Mouse (Mus musculus) forebrain, embryonic 16.5 days (tissue): ENCODE results near the gene Adcy4. TPM values are rescaled to one million over a fixed set of nuclear protein-coding genes. Genes with fewer than 3 reads are reported as not detected.

ENCODE experiments used
- ATAC-seq: fragments of 200-750 bp; cut with Nextera tagmentation; 2 replicates; pipeline ENCODE4 v1.8.0; 2017; ENCODE audit warnings: mild to moderate bottlenecking, moderate library complexity
- H3K27ac ChIP-seq: fragments of 300-500 bp; sonication (generic); 2 replicates; pipeline ENCODE4 v1.5.1; 2014; ENCODE audit warnings: low read length, control low read depth
- H3K27me3 ChIP-seq: fragments of 300-500 bp; sonication (generic); replicated peaks from 2 replicates; pipeline ENCODE4 v1.6.1; 2014; ENCODE audit warnings: low read length; ENCODE audit not compliant: control insufficient read depth, insufficient read depth
- H3K36me3 ChIP-seq: fragments of 300-500 bp; sonication (generic); 2 replicates; pipeline ENCODE4 v1.6.1; 2014; ENCODE audit not compliant: control insufficient read depth, insufficient read depth
- H3K4me1 ChIP-seq: fragments of 300-500 bp; sonication (generic); replicated peaks from 2 replicates; pipeline ENCODE4 v1.6.1; 2014; ENCODE audit warnings: low read length; ENCODE audit not compliant: control insufficient read depth, insufficient read depth
- H3K4me2 ChIP-seq: fragments of 300-500 bp; sonication (generic); 2 replicates; pipeline ENCODE4 v1.6.1; 2014; ENCODE audit warnings: mild to moderate bottlenecking, low read length, control low read depth
- H3K4me3 ChIP-seq: fragments of 300-500 bp; sonication (generic); replicated peaks from 2 replicates; pipeline ENCODE4 v1.5.1; 2014; ENCODE audit warnings: mild to moderate bottlenecking, low read length, control low read depth
- H3K9ac ChIP-seq: fragments of 300-500 bp; sonication (generic); replicated peaks from 2 replicates; pipeline ENCODE4 v1.6.1; 2014; ENCODE audit warnings: low read depth, low read length, control low read depth
- H3K9me3 ChIP-seq: fragments of 300-500 bp; sonication (generic); 2 replicates; pipeline ENCODE4 v1.6.1; 2016; ENCODE audit warnings: low read length; ENCODE audit not compliant: control insufficient read depth
- WGBS: fragments of 180-500 bp; shearing (Covaris S2); extraction: QIAGEN DNeasy Blood & Tissue Kit; methylation state at CpG from one replicate; pipeline ENCODE4 v1.1.7; 2014; 5-methylcytosine and 5-hydroxymethylcytosine counted together
- polyA plus RNA-seq: library from polyadenylated mRNA; unstranded; fragments of >200 nt; fragmentation: Nextera tagmentation; extraction: Ambion mirVana; gene quantifications from 2 replicates; pipeline ENCODE4 v1.2.1, GENCODE M21; 2015

The Adcy4 gene
- polyA plus RNA-seq, 1 experiment from 2014 or later: 3.7 TPM

DNA sequence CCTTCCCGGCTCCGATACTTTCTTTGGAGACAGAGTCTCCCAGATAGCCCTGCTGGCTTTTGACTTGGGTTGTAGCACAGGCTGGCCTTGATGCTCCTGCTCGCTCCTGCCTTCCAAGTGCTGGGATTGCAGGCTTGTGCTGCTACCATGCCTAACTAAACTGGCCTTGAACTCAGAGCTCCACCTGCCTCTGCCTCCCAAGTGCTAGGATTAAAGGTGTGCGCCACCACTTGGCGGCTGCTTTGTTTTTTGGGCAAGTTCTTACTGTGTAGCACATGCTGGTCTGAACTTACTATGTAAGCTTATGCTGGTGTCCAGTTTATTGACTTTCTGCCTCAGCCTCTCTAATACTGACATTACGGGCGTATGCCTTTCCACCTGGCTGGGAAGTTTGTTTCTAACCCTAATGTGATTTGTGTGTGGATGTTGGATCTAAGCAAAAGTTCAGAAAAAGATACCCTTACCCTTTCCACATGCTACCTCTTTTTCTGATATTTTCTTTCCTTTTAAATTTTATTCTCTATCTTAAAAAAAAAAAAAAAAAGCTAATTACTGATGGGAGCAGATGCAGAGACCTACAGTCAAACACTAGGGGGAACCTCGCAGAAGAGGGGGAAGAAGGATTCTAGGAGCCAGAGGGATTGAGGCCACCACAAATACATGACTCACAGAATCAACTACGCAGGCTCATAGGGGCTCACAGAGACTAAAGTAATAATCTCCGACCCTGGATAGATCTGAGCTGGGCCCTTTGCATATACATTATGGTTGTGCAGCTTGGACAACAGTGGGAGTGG, 36.6 kb downstream of the Adcy4 start:
- peaks cover 19% of the 10 kb centered on the region for H3K36me3 ChIP-seq
- no peak overlapping the region for H3K9ac ChIP-seq
- no peaks in the 10 kb centered on the region for H3K9me3 ChIP-seq
- H3K4me3 ChIP-seq: no peak overlapping the region
- no peak for ATAC-seq
- H3K27me3 ChIP-seq: no peaks in the 10 kb centered on the region
- peak overlapping the region; percentile 84; the same call in 1 of the 2 replicates for H3K4me2 ChIP-seq
- H3K27ac ChIP-seq: no peak overlapping the region
- WGBS: 90% methylated on average over 10 of the region's 10 CpGs
- H3K4me1 ChIP-seq: peaks cover 31% of the 10 kb centered on the region

DNA sequence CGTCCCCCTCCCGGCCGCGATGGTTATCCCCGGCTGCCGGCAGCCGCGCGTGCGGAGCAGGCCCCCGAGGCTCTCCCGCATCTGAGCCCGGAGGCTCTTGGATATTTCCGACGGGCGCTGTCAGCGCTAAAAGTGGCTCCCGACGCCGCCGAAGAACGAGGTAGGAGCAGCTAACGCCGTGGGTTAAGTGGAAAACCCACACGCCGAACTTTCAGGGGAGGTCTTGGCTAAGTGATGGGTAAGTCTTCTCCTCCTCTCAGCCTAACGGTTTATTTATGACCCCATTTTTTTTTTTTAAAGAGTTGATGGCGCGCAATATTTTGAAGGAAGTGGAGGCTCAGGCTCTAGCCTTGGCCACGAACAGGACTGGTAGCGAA, 38.0 kb downstream of the Adcy4 start:
- Histone ChIP-seq H3K36me3 (peaks cover 12% of the 10 kb centered on the region), H3K27me3 (no peaks in the 10 kb centered on the region), H3K27ac (peak overlapping the region; percentile 33; the same call in 1 of the 2 replicates), H3K9me3 (no peaks in the 10 kb centered on the region), H3K4me1 (peaks cover 31% of the 10 kb centered on the region), H3K9ac (peak overlapping the region; percentile 81), H3K4me2 (peak overlapping the region; percentile 84), H3K4me3 (peak overlapping the region; percentile 86)
- WGBS: under 1% methylated on average over 31 of the region's 31 CpGs
- ATAC-seq: no peak

DNA sequence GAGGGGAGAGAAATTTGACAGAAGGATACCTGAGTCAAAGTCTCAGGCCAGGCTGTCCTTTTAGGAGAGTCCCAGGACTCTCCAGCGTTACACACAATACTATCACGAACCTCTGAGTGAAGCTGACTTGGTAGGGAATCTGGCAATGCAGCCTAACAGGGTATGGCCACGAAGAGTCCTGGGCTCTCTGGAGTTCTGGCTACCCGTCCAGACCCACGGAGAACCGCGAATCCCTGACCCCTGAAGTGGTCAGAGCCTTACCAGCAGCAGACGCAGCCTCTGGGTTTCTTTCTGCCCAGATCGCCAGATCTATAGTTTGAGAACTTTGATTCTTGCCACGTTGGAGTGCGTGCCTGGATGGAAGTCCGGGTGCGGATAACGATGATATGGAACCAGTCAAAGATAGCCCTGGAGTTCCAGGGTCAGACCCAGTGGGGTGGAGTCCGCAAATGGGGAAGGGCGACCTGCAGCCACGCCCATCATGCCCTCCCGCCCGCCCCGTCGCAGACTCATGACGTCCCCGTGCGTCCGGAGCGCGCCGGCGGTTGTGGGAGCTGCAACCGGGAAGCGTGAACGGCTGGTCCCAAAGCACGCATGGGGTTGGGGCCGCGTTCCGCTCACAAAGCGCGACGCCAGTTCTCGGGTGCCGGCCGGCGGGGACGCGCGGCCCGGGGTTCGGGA, 38.6 kb downstream of the Adcy4 start, which contains the start of the genes Dhrs1 and Nop9:
Gene Dhrs1, minus strand, starts transcription at position 511 of the 681 bp plus-strand sequence.
Gene Nop9, plus strand, starts transcription at position 514 of the 681 bp plus-strand sequence.
- H3K4me2 ChIP-seq: peak within 1 kb of the TSS; percentile 84
- peak within 1 kb of the TSS; percentile 33; the same call in 1 of the 2 replicates for H3K27ac ChIP-seq
- H3K9me3 ChIP-seq: no peaks in the 10 kb centered on the region
- peak within 1 kb of the TSS; percentile 86 for H3K4me3 ChIP-seq
- peaks cover 31% of the 10 kb centered on the region for H3K4me1 ChIP-seq
- peak; percentile 75 for ATAC-seq
- H3K36me3 ChIP-seq: peaks cover 9% of the 10 kb centered on the region
- WGBS: 1% methylated on average over 48 of the region's 48 CpGs
- H3K27me3 ChIP-seq: no peaks in the 10 kb centered on the region
- H3K9ac ChIP-seq: peak within 1 kb of the TSS; percentile 81

DNA sequence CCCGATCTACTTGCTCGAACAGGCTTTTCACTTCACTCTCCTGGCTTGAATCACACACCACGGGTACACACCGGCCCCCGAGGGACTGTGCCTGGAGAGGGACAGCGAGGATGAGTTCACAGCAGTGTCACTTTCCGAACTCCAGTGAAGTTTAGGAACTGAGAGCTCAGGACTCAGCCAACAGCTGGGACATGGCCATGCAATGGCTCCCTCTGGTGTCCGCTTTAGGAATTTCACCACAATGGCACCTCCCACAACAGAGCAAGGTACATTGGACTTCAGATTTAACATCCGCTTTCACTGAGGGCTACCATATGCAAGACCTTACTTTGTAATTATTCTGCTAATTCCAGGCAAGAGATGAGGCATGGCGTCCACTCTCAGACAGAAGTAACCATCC, 40.2 kb downstream of the Adcy4 start:
- Histone ChIP-seq H3K9me3 (no peaks in the 10 kb centered on the region), H3K36me3 (peaks cover 7% of the 10 kb centered on the region), H3K4me2 (0 out of 2 replicates have a peak overlapping the region, but pooled peaks have one; percentile 16), H3K9ac (no peak overlapping the region; the same call in 1 of the 2 replicates), H3K4me1 (peaks cover 31% of the 10 kb centered on the region), H3K27me3 (no peaks in the 10 kb centered on the region), H3K27ac (no peak overlapping the region), H3K4me3 (no peak overlapping the region)
- ATAC-seq: peak; percentile 70
- 22% methylated on average over 10 of the region's 10 CpGs for whole genome bisulfite sequencing

DNA sequence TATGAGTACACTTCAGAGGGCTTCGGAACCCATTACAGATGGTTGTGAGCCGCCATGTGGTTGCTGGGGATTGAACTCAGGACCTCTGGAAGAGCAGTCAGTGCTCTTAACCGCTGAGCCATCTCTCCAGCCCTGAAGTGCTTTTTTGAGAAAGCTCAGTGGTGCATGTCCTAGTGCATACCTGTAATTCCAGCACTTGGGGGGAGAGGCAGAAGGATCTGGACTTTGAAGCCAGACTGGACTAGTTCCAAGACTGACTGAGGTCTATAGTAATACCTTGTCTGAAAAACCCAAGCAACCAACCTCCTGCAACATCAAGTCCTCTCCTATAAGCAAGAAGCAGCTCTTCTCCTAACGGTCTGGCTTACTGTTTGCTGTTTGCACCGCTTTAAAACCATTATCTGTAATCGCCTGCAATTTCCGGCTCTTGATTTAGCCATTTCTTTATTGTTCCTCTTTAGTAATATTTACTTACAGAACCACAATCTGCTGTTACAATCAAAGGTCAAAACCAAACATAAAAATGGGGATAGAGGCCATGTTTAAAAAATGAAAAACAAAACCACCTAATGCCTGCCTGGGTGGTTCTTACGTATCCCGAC, 46.7 kb downstream of the Adcy4 start:
- Histone ChIP-seq H3K9ac (no peak overlapping the region), H3K4me3 (no peak overlapping the region), H3K27me3 (no peaks in the 10 kb centered on the region), H3K4me1 (no peaks in the 10 kb centered on the region), H3K4me2 (no peak overlapping the region), H3K27ac (no peak overlapping the region), H3K36me3 (peaks cover 7% of the 10 kb centered on the region), H3K9me3 (no peaks in the 10 kb centered on the region)
- no peak for ATAC-seq
- 85% methylated on average over 9 of the region's 9 CpGs for WGBS

DNA sequence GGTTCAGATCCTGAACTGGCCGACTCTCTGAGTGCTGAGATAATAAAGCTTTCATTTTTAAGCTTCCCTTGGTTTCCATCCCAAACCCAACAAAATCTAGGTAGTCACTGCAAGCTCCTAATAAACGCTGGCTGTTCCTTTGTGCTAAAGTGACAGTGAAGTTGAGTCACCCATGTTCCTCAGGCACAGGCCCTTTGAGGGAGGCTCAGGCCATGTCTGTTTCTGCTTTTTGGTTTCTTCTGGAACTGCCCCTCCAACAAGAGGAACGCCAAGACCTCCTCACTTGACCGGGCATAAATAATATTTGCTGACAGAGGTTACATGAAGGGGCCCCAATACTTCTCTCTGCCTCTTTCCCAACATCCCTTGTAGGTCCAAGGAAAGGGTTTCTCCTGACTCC, 48.1 kb downstream of the Adcy4 start:
- WGBS: 83% methylated on average over 4 of the region's 4 CpGs
- ATAC-seq: no peak
- Histone ChIP-seq H3K36me3 (peaks cover 7% of the 10 kb centered on the region), H3K4me1 (peaks cover 4% of the 10 kb centered on the region), H3K4me3 (no peak overlapping the region), H3K27me3 (no peaks in the 10 kb centered on the region), H3K9ac (no peak overlapping the region), H3K9me3 (no peaks in the 10 kb centered on the region), H3K27ac (no peak overlapping the region), H3K4me2 (no peak overlapping the region)

DNA sequence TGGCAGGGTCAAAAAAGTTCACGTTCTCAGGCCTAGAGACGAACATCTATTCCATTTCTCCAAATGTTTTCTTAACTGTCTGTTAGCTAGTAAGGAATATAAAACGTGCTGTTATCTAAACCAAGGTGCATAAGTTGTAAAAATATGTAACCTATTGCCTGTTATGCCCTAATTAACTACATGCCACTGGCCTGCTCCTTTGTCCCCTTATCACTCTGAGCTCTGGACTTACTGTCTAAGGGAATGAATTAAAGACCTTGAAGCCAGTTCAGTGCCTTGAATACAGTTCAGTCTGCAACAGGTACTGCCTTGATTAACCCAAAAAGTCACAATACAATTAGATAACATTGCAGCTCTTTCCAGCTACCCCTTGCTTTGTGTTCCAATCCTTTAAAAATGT, 48.6 kb downstream of the Adcy4 start:
- Histone ChIP-seq H3K9me3 (no peaks in the 10 kb centered on the region), H3K4me1 (peaks cover 8% of the 10 kb centered on the region), H3K9ac (no peak overlapping the region), H3K4me2 (no peak overlapping the region), H3K27me3 (no peaks in the 10 kb centered on the region), H3K4me3 (no peak overlapping the region), H3K36me3 (peaks cover 7% of the 10 kb centered on the region), H3K27ac (no peak overlapping the region)
- no peak for ATAC-seq
- WGBS: 72% methylated on average over 3 of the region's 3 CpGs

DNA sequence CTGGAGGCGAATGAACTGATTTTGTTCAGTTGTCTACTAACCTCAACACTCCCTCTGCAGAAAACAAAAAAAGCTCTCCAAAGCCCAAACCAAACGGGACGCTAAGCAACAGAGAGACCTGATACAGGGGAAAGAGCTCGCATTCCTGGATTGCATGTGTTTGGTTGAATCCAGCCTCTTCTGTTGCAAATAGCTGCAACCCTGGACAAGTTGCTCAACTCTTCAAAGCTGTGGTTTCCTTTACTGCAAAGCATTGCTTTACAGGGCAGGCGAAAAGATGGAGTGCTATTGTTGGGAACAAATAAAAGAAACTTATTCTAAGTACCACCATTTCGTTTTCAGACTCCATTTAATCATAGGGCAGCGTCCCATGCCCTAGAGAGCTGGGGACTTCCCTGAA, 49.0 kb downstream of the Adcy4 start:
- H3K4me2 ChIP-seq: no peak overlapping the region
- H3K36me3 ChIP-seq: peaks cover 7% of the 10 kb centered on the region
- no peaks in the 10 kb centered on the region for H3K9me3 ChIP-seq
- no peak overlapping the region for H3K4me3 ChIP-seq
- peaks cover 10% of the 10 kb centered on the region for H3K4me1 ChIP-seq
- WGBS: 68% methylated on average over 7 of the region's 7 CpGs
- H3K27me3 ChIP-seq: no peaks in the 10 kb centered on the region
- no peak overlapping the region for H3K27ac ChIP-seq
- no peak for ATAC-seq
- no peak overlapping the region for H3K9ac ChIP-seq

DNA sequence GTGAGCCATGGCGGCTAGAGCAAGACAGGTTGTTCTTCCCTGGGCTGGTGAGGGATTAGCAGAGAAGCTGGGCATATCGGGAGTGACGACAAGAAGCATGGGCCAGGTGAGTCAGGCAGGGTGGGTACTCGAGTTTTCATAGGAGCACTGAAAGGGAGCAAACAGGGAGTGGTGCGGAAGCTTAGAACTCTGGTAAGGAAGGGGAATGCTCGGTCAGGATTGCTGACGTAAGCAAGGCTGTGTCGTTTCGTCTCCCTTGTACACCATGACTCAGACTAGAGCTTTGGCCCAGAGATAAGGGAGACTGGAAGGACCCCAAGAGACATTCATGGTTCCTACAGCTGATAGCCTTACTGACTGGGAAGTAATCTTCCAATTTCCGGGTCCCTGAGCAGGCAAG, 50.0 kb downstream of the Adcy4 start:
- H3K36me3 ChIP-seq: peaks cover under 1% of the 10 kb centered on the region
- H3K9ac ChIP-seq: no peak overlapping the region
- H3K27me3 ChIP-seq: no peaks in the 10 kb centered on the region
- H3K9me3 ChIP-seq: no peaks in the 10 kb centered on the region
- 76% methylated on average over 10 of the region's 10 CpGs for WGBS
- H3K4me3 ChIP-seq: no peak overlapping the region
- H3K4me2 ChIP-seq: no peak overlapping the region
- peaks cover 10% of the 10 kb centered on the region for H3K4me1 ChIP-seq
- no peak for ATAC-seq
- no peak overlapping the region for H3K27ac ChIP-seq
